Mouse (Mus musculus): ENCODE results near the gene Apoh. TPM values are rescaled to one million over a fixed set of nuclear protein-coding genes. Genes with fewer than 3 reads are reported as not detected.

The Apoh gene
- total and polyA plus RNA-seq, 3 experiments = 0.95 TPM; not detected in 2

DNA sequence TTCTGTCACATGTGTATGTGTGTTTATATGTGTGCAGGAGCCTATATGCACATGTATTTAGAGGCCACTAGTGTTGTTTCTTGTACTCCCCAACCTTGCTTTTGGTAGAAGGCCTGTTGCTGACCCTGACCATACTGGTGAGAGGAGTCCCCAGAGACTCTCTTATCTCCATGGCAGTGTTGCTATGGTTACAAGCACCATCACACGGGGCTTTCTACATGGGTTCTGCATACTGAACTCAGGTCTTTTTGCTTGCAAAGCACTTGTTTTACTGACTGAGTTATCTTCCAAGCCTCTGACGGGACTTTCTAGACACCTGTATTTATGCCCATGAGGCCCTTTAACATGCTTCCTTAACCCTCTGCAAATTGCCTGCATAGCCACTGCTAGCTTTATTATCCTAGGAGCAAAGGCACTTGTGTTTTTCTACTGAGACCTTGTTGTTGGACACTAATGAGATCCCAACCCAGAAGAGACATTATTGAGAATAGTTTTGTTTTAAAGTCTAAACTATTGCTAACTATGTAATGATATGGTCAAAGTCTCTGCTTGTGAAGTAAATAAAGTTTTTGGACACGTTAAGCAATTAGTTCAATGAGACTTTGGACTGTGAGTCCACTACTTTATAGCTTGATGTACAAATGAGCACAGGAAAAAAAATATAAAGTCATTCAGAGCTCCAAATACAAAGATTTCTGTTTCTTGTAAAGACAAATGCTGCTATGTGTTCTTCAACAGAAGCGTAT lies 41.9 kb downstream of the Apoh start:
- Histone ChIP-seq H3K27ac (ENCODE audit: insufficient read depth, low read depth) (no peak overlapping the region), H3K4me1 (ENCODE audit: control insufficient read depth in 1 of 2, insufficient read depth in 2 of 2) (peaks cover 3 to 25% of the 10 kb centered on the region in 2 experiments; a peak in 2 of 4 replicates), H3K4me2 (ENCODE audit: insufficient read depth, low read depth, poor library complexity, severe bottlenecking) (no peak overlapping the region), H3K79me2 (replicated peaks; ENCODE audit: control insufficient read depth, extremely low read depth, insufficient read depth, poor library complexity, severe bottlenecking) (no peaks in the 10 kb centered on the region), H3K9me3 (replicated peaks; ENCODE audit: low read length) (peaks cover 3% of the 10 kb centered on the region), H3K4me3 (replicated peaks in 1 of 3; ENCODE audit: low read depth in 2 of 3, low read length in 2 of 3, poor library complexity in 1 of 3) (no peak overlapping the region), H3K27me3 (replicated peaks) (no peaks in the 10 kb centered on the region), H3K36me3 (replicated peaks in 1 of 2; ENCODE audit: control insufficient read depth in 1 of 2, insufficient read depth in 1 of 2, low read length in 1 of 2) (no peaks in the 10 kb centered on the region), H3K9ac (ENCODE audit: insufficient read depth, low read depth) (no peak overlapping the region)
- DNase-seq (ENCODE audit: extremely low read depth) = peak; percentile 41
- dilution Hi-C loops (cut with MboI; ENCODE audit: extremely low pct_ligation_motif_present, extremely low pct_unique_long_range_greater_than_20kb, low sequenced_read_pairs) (no loop called here), in situ Hi-C loops (cut with MboI; ENCODE audit: low pct_ligation_motif_present, low pct_unique_long_range_greater_than_20kb, low sequenced_read_pairs) (no loop called here)
- TF ChIP-seq ZNF384 (IDR thresholded peaks at IDR 0.05; ENCODE audit: low read depth, low read length) = no peak
- no peak for TF ChIP-seq RCOR1 (conservative IDR thresholded peaks at IDR 0.05; ENCODE audit: low read depth, low read length)
- no peak for TF ChIP-seq USF2 (conservative IDR thresholded peaks at IDR 0.05; ENCODE audit: low read depth, low read length)
- TF ChIP-seq RAD21 (IDR thresholded peaks at IDR 0.05; ENCODE audit: low read depth, low read length) = no peak
- TF ChIP-seq POLR2AphosphoS2 (IDR thresholded peaks at IDR 0.05; ENCODE audit: low read depth, low read length) = no peak
- no peak for TF ChIP-seq NELFE (IDR thresholded peaks at IDR 0.05; ENCODE audit: low read depth, low read length)
- no peak for TF ChIP-seq HCFC1 (IDR thresholded peaks at IDR 0.05; ENCODE audit: low read depth, low read length)
- no peak for TF ChIP-seq SMC3 (IDR thresholded peaks at IDR 0.05; ENCODE audit: low read depth, low read length)
- no peak for TF ChIP-seq E2F4 (IDR thresholded peaks at IDR 0.05; ENCODE audit: insufficient replicate concordance, low read depth, low read length)
- TF ChIP-seq GABPA (IDR thresholded peaks at IDR 0.05; ENCODE audit: insufficient replicate concordance, low read depth, low read length) = no peak

DNA sequence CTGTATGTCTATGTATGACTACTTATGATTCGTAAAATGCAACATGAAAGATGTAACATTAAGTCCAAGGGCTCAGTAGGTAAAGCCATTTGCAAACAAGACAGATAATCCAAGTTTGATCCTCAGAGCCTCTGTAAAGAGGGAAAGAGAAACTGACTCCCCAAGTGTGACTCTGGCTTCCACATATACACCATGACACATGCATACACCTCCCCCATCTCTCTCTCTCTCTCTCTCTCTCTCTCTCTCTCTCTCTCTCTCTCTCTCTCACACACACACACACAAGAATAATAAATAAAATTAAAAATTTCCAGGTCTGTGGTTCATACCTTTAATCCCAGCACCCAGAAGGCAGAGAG lies 42.5 kb downstream of the Apoh start:
- DNase-seq (ENCODE audit: extremely low read depth) = no peak
- H3K4me1 ChIP-seq (ENCODE audit: control insufficient read depth in 1 of 2, insufficient read depth in 2 of 2) = peaks cover 3 to 22% of the 10 kb centered on the region in 2 experiments; a peak in 2 of 4 replicates
- peaks cover 3% of the 10 kb centered on the region for H3K9me3 ChIP-seq (replicated peaks; ENCODE audit: low read length)
- no peak for TF ChIP-seq UBTF (IDR thresholded peaks at IDR 0.05; ENCODE audit: low read depth, low read length)
- H3K9ac ChIP-seq (ENCODE audit: insufficient read depth, low read depth) = no peak overlapping the region
- H3K36me3 ChIP-seq (replicated peaks in 1 of 2; ENCODE audit: control insufficient read depth in 1 of 2, insufficient read depth in 1 of 2, low read length in 1 of 2) = no peaks in the 10 kb centered on the region
- dilution Hi-C loops (cut with MboI; ENCODE audit: extremely low pct_ligation_motif_present, extremely low pct_unique_long_range_greater_than_20kb, low sequenced_read_pairs) (no loop called here), in situ Hi-C loops (cut with MboI; ENCODE audit: low pct_ligation_motif_present, low pct_unique_long_range_greater_than_20kb, low sequenced_read_pairs) (no loop called here)
- no peaks in the 10 kb centered on the region for H3K27me3 ChIP-seq (replicated peaks)
- no peaks in the 10 kb centered on the region for H3K79me2 ChIP-seq (replicated peaks; ENCODE audit: control insufficient read depth, extremely low read depth, insufficient read depth, poor library complexity, severe bottlenecking)
- H3K4me2 ChIP-seq (ENCODE audit: insufficient read depth, low read depth, poor library complexity, severe bottlenecking) = no peak overlapping the region
- no peak overlapping the region for H3K27ac ChIP-seq (ENCODE audit: insufficient read depth, low read depth)
- H3K4me3 ChIP-seq (replicated peaks in 1 of 3; ENCODE audit: low read depth in 2 of 3, low read length in 2 of 3, poor library complexity in 1 of 3) = no peak overlapping the region

DNA sequence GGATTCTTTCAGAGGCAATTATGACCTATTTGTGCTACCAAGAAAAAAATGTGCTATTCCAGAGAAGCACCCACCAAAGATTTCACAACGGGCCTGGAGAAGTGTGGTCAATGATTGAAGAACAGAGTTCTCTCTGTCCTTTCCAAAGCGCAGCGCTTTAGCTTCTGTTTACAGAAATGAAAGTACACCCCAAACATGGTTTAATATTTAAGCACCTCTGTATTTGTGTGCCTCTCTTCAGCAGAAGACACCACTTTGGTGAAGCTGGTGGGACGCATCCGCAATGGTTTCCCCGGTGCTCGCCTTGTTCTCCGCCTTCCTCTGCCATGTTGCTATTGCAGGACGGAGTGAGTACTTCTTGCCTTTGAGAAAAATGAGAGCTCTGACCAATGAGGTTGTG lies 51.9 kb downstream of the Apoh start:
- H3K27me3 ChIP-seq (replicated peaks) = peaks cover 2% of the 10 kb centered on the region
- no peaks in the 10 kb centered on the region for H3K79me2 ChIP-seq (replicated peaks; ENCODE audit: control insufficient read depth, extremely low read depth, insufficient read depth, poor library complexity, severe bottlenecking)
- no peaks in the 10 kb centered on the region for H3K9me3 ChIP-seq (replicated peaks; ENCODE audit: low read length)
- in situ Hi-C loops (cut with MboI; ENCODE audit: low pct_ligation_motif_present, low pct_unique_long_range_greater_than_20kb, low sequenced_read_pairs) (no loop called here), dilution Hi-C loops (cut with MboI; ENCODE audit: extremely low pct_ligation_motif_present, extremely low pct_unique_long_range_greater_than_20kb, low sequenced_read_pairs) (no loop called here)
- no peaks in the 10 kb centered on the region for H3K4me1 ChIP-seq (ENCODE audit: control insufficient read depth in 1 of 2, insufficient read depth in 2 of 2)
- H3K27ac ChIP-seq (ENCODE audit: insufficient read depth, low read depth) = no peak overlapping the region
- no peak overlapping the region for H3K4me3 ChIP-seq (replicated peaks in 1 of 3; ENCODE audit: low read depth in 2 of 3, low read length in 2 of 3, poor library complexity in 1 of 3)
- DNase-seq (ENCODE audit: extremely low read depth) = no peak
- no peak overlapping the region for H3K9ac ChIP-seq (ENCODE audit: insufficient read depth, low read depth)
- H3K4me2 ChIP-seq (ENCODE audit: insufficient read depth, low read depth, poor library complexity, severe bottlenecking) = no peak overlapping the region
- TF ChIP-seq PAX5 (IDR thresholded peaks at IDR 0.05; ENCODE audit: low read length) = no peak
- no peak for TF ChIP-seq SMC3 (IDR thresholded peaks at IDR 0.05; ENCODE audit: low read depth, low read length)
- no peak for TF ChIP-seq MYC (IDR thresholded peaks at IDR 0.05; ENCODE audit: low read depth, low read length)
- no peak for TF ChIP-seq MEF2A (IDR thresholded peaks at IDR 0.05; ENCODE audit: borderline replicate concordance, low read depth, low read length)
- no peak for TF ChIP-seq ZMIZ1 (IDR thresholded peaks at IDR 0.05; ENCODE audit: low read depth, low read length)
- no peak for TF ChIP-seq TBP (conservative IDR thresholded peaks at IDR 0.05; ENCODE audit: low read depth, low read length)
- no peak for TF ChIP-seq RAD21 (IDR thresholded peaks at IDR 0.05; ENCODE audit: low read depth, low read length)
- TF ChIP-seq E2F4 (IDR thresholded peaks at IDR 0.05; ENCODE audit: insufficient replicate concordance, low read depth, low read length) = no peak
- TF ChIP-seq BHLHE40 (IDR thresholded peaks at IDR 0.05; ENCODE audit: low read depth, low read length) = no peak
- no peak for TF ChIP-seq ETS1 (conservative IDR thresholded peaks at IDR 0.05; ENCODE audit: low read depth, low read length)
- no peak for TF ChIP-seq CTCF (conservative IDR thresholded peaks at IDR 0.05 in 1 of 2, IDR thresholded peaks at IDR 0.05 in 1 of 2; ENCODE audit: low read depth in 2 of 2, low read length in 2 of 2)
- TF ChIP-seq RCOR1 (conservative IDR thresholded peaks at IDR 0.05; ENCODE audit: low read depth, low read length) = no peak
- no peak for TF ChIP-seq MXI1 (IDR thresholded peaks at IDR 0.05; ENCODE audit: low read depth, low read length)
- H3K36me3 ChIP-seq (replicated peaks in 1 of 2; ENCODE audit: control insufficient read depth in 1 of 2, insufficient read depth in 1 of 2, low read length in 1 of 2) = no peaks in the 10 kb centered on the region

Measured in CH12.LX (cell line).